In genomic region chr8:8421713-8422112, GRCm38 (mm10) we compare ENCODE assay signal across 15 mouse cellular contexts.
DNase-seq lines count a peak whose midpoint lies in the region; ATAC-seq lines count a peak whose summit lies in the region.
"Had no signal": no experiment of that assay in that cellular context is flagged by ENCODE, and none has a peak within 500 bp of the region (broad histone marks: within the 10 kb centered on the region; RNA-seq: fewer than 3 reads in every experiment).

No protein-coding gene starts in this region.

- H3K27me3 ChIP-seq in hindbrain, embryonic 15.5 days = no peaks in the 10 kb centered on the region
- H3K27me3 ChIP-seq in hindbrain, embryonic 10.5 days (ENCODE audit: insufficient read depth, poor library complexity, severe bottlenecking) = no peaks in the 10 kb centered on the region
- H3K27me3 ChIP-seq in heart, embryonic 14.5 days (ENCODE audit: control insufficient read depth, insufficient read depth, low read length) = no peaks in the 10 kb centered on the region
- H3K27me3 ChIP-seq: embryonic facial prominence, embryonic 12.5 days; limb, embryonic 15.5 days; neural tube, embryonic 15.5 days had no signal

- H3K4me2 ChIP-seq in hindbrain, embryonic 15.5 days = no peak overlapping the region
- no peak overlapping the region for H3K4me2 ChIP-seq in heart, embryonic 14.5 days (ENCODE audit: low read length)
- H3K4me2 ChIP-seq: embryonic facial prominence, embryonic 12.5 days; limb, embryonic 15.5 days; neural tube, embryonic 15.5 days had no signal

- H3K36me3 ChIP-seq in hindbrain, embryonic 15.5 days = no peaks in the 10 kb centered on the region
- H3K36me3 ChIP-seq in hindbrain, embryonic 10.5 days = no peaks in the 10 kb centered on the region
- H3K36me3 ChIP-seq in heart, embryonic 14.5 days (ENCODE audit: control insufficient read depth, insufficient read depth, low read length) = no peaks in the 10 kb centered on the region
- H3K36me3 ChIP-seq: embryonic facial prominence, embryonic 12.5 days; limb, embryonic 15.5 days; neural tube, embryonic 15.5 days had no signal

- H3K9me3 ChIP-seq in hindbrain, embryonic 15.5 days = no peaks in the 10 kb centered on the region
- H3K9me3 ChIP-seq in hindbrain, embryonic 10.5 days = no peaks in the 10 kb centered on the region
- H3K9me3 ChIP-seq in heart, embryonic 14.5 days (ENCODE audit: control insufficient read depth, low read length) = no peaks in the 10 kb centered on the region
- H3K9me3 ChIP-seq: embryonic facial prominence, embryonic 12.5 days; limb, embryonic 15.5 days; neural tube, embryonic 15.5 days had no signal

- H3K4me3 ChIP-seq in hindbrain, embryonic 15.5 days = no peak overlapping the region
- no peak overlapping the region for H3K4me3 ChIP-seq in hindbrain, embryonic 10.5 days
- H3K4me3 ChIP-seq in heart, embryonic 14.5 days (ENCODE audit: control insufficient read depth in 1 of 2, insufficient read depth in 1 of 2, low read depth in 1 of 2, low read length in 2 of 2) = no peak overlapping the region
- H3K4me3 ChIP-seq: embryonic facial prominence, embryonic 12.5 days; layer of hippocampus, adult 2 months; limb, embryonic 15.5 days; neural tube, embryonic 15.5 days had no signal

- WGBS in hindbrain, embryonic 15.5 days = 68% methylated on average over 5 of the region's 5 CpGs
- 91% methylated on average over 5 of the region's 5 CpGs for WGBS in hindbrain, embryonic 10.5 days
- 27% methylated on average over 5 of the region's 5 CpGs for WGBS in heart, embryonic 14.5 days

- H3K4me1 ChIP-seq in hindbrain, embryonic 15.5 days (replicated peaks) = no peaks in the 10 kb centered on the region
- no peaks in the 10 kb centered on the region for H3K4me1 ChIP-seq in hindbrain, embryonic 10.5 days (replicated peaks)
- no peaks in the 10 kb centered on the region; a peak in 2 of 4 replicates for H3K4me1 ChIP-seq in heart, embryonic 14.5 days (ENCODE audit: control insufficient read depth in 2 of 2, insufficient read depth in 2 of 2, low read length in 2 of 2)
- H3K4me1 ChIP-seq: embryonic facial prominence, embryonic 12.5 days; neural tube, embryonic 15.5 days had no signal

- no peak overlapping the region for H3K9ac ChIP-seq in hindbrain, embryonic 15.5 days
- H3K9ac ChIP-seq in heart, embryonic 14.5 days (ENCODE audit: low read length) = no peak overlapping the region
- H3K9ac ChIP-seq: embryonic facial prominence, embryonic 12.5 days; limb, embryonic 15.5 days; neural tube, embryonic 15.5 days had no signal

- no peak overlapping the region for H3K27ac ChIP-seq in hindbrain, embryonic 15.5 days (replicated peaks)
- H3K27ac ChIP-seq in hindbrain, embryonic 10.5 days = no peak overlapping the region
- no peak overlapping the region for H3K27ac ChIP-seq in heart, embryonic 14.5 days (replicated peaks in 1 of 2; ENCODE audit: control insufficient read depth in 1 of 2, insufficient read depth in 1 of 2, low read depth in 2 of 2, low read length in 2 of 2)
- H3K27ac ChIP-seq: embryonic facial prominence, embryonic 12.5 days; layer of hippocampus, adult 2 months; limb, embryonic 15.5 days; macrophage; neural tube, embryonic 15.5 days had no signal

- 0 out of 2 replicates have a peak, but pooled peaks have one; percentile 34 for ATAC-seq in hindbrain, embryonic 15.5 days (ENCODE audit: low FRiP score, low read depth)
- ATAC-seq in heart, embryonic 14.5 days (ENCODE audit: insufficient number of reproducible peaks, insufficient read depth, low FRiP score, low read depth) = 0 out of 2 replicates have a peak, but pooled peaks have one; percentile 64

- peak; percentile 73 to 81 for DNase-seq in cerebellum, postnatal 25 days
- no peak for DNase-seq in cerebellum, adult 9-10 months
- no peak for DNase-seq in hindbrain, embryonic 10.5 days (ENCODE audit: low spot score)
- peak; percentile 69 for DNase-seq in 3134 (ENCODE audit: extremely low read depth, insufficient read length, low spot score)
- DNase-seq in urinary bladder, postnatal 10 days (ENCODE audit: low spot score) = no peak
- DNase-seq: gastrocnemius, postnatal 25 days; lung, adult 2 months; right cerebral cortex, postnatal 14 days had no signal

Comparison
In these comparisons a context has a peak if more than half of its experiments do, and no peak if none do; other contexts are left out.
1. DNase-seq: peak in cerebellum, postnatal 25 days (2 of 2) and 3134 (single experiment); none in cerebellum, adult 9-10 months (single experiment), hindbrain, embryonic 10.5 days (single experiment) and urinary bladder, postnatal 10 days (single experiment).